Mouse (Mus musculus) adipose tissue, adult 10 weeks (tissue): Measurements from ENCODE around the gene Gm7980. TPM values are rescaled to one million over a fixed set of nuclear protein-coding genes. Genes with fewer than 3 reads are reported as not detected.

ENCODE experiments used
- polyA plus RNA-seq: library from polyadenylated mRNA; stranded (reverse); fragments of 350-450 nt; fragmentation: Illumina TruSeq; extraction: RNeasy Lipid Tissue Mini Kit (QIAGEN cat#74804); gene quantifications from one replicate; pipeline ENCODE4 v1.2.3, GENCODE M21; 2014; ENCODE audit warnings: low read depth, low replicate concordance

The Gm7980 gene
- polyA plus RNA-seq, result not detected

GRCm38 (mm10) chr14:41907190-41907589, at the start of gene Gm7980:
TSS of gene Gm7980 (minus strand) at chr14:41907290.

GRCm38 (mm10) chr14:41943695-41944094, 36.6 kb upstream of the Gm7980 start, which contains the start of gene 1700024B05Rik:
TSS of gene 1700024B05Rik (plus strand) at chr14:41943995.

GRCm38 (mm10) chr14:41924649-41925048, 17.6 kb upstream of the Gm7980 start, which contains the start of gene 1700049E17Rik1:
TSS of gene 1700049E17Rik1 (plus strand) at chr14:41924949.

Other genes starting within 250 kb of the Gm7980 start
- gene Gm8068, start 205.4 kb downstream of the Gm7980 start, polyA plus RNA-seq, result not detected
- gene Gm7929, start 156.7 kb downstream of the Gm7980 start, polyA plus RNA-seq, result not detected
- not detected for gene Gm47189, start 134.8 kb downstream of the Gm7980 start, polyA plus RNA-seq
- gene 1700049E17Rik1, start 17.7 kb upstream of the Gm7980 start, polyA plus RNA-seq, result not detected
- gene 1700024B05Rik, start 36.7 kb upstream of the Gm7980 start, polyA plus RNA-seq, result not detected
- not detected for gene Gm6401, start 60.6 kb upstream of the Gm7980 start, polyA plus RNA-seq
- gene Gm3543, start 76.0 kb upstream of the Gm7980 start, polyA plus RNA-seq, result not detected
- gene Gm7951, start 210.1 kb upstream of the Gm7980 start, polyA plus RNA-seq, result not detected